Mouse (Mus musculus) left cerebral cortex, adult 2 months (tissue): ENCODE data around the gene 1700001L19Rik. TPM values are rescaled to one million over a fixed set of nuclear protein-coding genes. Genes with fewer than 3 reads are reported as not detected.

Source experiments
- DNase-seq, 2 experiments: peaks; one replicate each; pipeline ENCODE4 v3.0.0; 2021 to 2022; ENCODE audit warnings: low spot score in 2 of 2, mixed read lengths in 1 of 2; ENCODE audit errors: extremely low spot score in 1 of 2
- H3K27ac ChIP-seq: fragments of 200-600 bp; 2 replicates; pipeline ENCODE4 v1.8.1; 2022
- H3K4me3 ChIP-seq: fragments of 200-600 bp; 2 replicates; pipeline ENCODE4 v1.8.1; 2022
- CTCF ChIP-seq: fragments of 200-600 bp; IDR thresholded peaks from 2 replicates; pipeline ENCODE4 v1.8.1; 2022; ENCODE audit warnings: antibody characterized with exemption, mild to moderate bottlenecking, moderate library complexity
- intact Hi-C: fragments of 180-260 bp; cut with DNase I; formaldehyde crosslinking; loops from one replicate; pipeline ENCODE4 v1.15.1; 2025
- total RNA-seq, 2 experiments: library from RNA; stranded (reverse); gene quantifications; 2 replicates each; pipeline ENCODE4 v1.2.3; 2021

Gene 1700001L19Rik
- total RNA-seq, 2 experiments from 2014 or later = 19.9 to 22.0 TPM

DNA sequence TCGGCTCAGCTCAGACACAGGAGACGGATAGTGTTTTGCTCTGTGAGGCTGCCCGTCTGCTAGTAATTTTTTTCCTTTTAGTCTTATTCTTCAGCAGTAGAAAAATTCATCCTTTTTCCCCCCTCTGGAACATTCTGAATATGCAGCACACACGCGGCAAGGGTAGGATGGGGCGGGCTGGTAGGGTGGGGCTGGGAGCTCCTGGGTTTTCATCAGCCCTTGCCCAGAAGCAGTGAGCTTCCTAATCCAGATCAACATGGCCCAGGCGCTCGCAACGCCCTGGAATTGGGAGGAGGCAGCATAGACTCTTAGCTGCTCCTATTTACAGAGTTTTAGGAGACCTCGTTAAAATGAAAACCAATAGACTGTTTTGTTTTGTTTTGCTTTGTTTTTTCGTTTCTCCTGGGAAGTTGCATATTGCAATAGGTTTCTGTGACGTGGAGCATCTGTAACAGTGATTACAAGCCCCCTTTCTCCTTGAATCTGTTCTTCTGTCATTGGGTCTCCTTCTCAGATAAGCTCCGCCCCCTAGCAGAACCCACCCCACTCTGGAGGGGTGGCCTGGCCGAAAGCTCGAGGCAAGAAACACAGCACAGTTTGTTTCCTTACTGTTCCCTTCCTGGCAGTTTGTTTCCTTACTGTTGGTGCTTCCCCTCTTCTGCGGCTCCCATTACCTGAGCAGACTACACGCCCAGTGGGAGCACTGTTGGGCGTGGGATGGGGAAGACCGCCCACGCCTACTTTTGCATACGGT lies 10.6 kb downstream of the 1700001L19Rik start:
- intact Hi-C loops = loop anchor here (10.0 kb wide), 1 partner anchor 477 kb away; no protein-coding TSS in a partner anchor
- peak overlapping the region; percentile 64 for H3K27ac ChIP-seq
- DNase-seq = no peak
- no peak for TF ChIP-seq CTCF
- H3K4me3 ChIP-seq = no peak overlapping the region

DNA sequence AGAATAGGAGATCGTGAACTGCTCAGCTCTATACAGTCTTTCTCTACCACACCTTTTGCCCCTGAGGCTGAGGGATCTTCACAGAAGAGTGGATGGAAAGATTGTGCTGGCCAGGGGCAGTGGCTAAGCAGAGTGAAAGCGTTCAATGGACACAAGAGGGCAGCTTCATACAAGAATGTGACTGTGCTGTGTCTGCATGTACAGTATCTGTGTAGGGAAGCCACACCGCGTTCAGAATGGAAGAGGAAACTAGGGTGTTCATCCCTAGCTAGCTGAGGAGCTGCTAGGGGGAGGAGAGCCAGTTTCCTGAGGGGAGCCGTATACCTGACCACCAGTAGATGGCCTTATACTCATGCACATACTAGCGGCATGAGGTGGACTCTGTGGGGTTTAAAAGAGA lies 25.6 kb downstream of the 1700001L19Rik start:
- Histone ChIP-seq H3K27ac (no peak overlapping the region), H3K4me3 (no peak overlapping the region)
- peak; percentile 51 for TF ChIP-seq CTCF
- DNase-seq = peak in 1 of 2 experiments; percentile 33
- intact Hi-C loops = loop anchor here (5.0 to 10.0 kb wide), 2 partner anchors 452 to 840 kb away; no protein-coding TSS in a partner anchor

DNA sequence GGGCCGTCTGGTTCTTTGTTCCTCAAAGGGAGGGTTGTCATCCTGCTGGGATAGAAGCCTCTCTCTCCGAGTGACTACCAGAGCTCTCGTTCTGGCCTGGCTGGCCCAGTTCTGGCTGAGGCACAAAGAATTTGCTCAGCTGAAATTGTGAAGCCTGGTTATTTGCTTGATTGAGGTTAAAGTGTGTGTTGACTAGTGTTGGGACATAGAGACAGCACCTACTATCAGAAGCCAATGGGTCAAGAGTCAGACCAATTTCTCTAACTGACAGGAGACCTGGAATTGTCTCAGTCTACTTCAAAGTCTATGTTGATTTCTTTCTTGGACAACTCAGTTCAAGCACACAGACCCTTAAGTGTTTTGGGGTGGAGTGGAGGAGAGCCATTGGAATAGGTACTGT lies 29.8 kb downstream of the 1700001L19Rik start:
- DNase-seq = no peak
- Histone ChIP-seq H3K27ac (no peak overlapping the region), H3K4me3 (no peak overlapping the region)
- intact Hi-C loops = loop anchor here (10.0 kb wide), 1 partner anchor 448 kb away; no protein-coding TSS in a partner anchor
- no peak for TF ChIP-seq CTCF

DNA sequence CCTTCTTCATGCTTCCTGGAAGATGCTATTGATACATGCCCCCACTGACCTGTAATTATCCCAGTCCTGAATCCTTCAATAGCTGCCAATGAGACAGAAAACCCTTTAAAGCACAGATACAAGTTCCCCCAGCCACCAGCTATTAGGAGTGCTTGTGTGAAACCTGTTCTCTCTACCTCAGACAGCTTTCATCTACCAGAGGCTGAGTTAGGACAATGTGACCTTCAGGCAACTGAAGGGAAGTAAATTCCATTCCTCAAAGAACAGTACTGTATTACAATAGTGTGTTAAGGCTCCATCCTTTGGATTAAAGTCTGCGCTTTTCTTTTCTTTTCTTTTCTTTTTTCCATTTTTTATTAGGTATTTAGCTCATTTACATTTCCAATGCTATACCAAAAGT lies 45.6 kb downstream of the 1700001L19Rik start:
- no peak for DNase-seq
- H3K27ac ChIP-seq = no peak overlapping the region
- TF ChIP-seq CTCF = no peak
- no peak overlapping the region for H3K4me3 ChIP-seq
- intact Hi-C loops = no loop called here

Other genes with a start within 250 kb of the 1700001L19Rik start
- 10 to 100 TPM; 14.8 to 15.5 TPM for gene Mtrr, start 15.3 kb upstream of the 1700001L19Rik start, total RNA-seq
- gene Fastkd3, start 15.2 kb upstream of the 1700001L19Rik start, total RNA-seq = 10 to 100 TPM; 14.9 to 18.9 TPM